Mouse (Mus musculus) adrenal gland, postnatal 36 days (tissue): ENCODE results near the gene Irf2bp1. TPM values are rescaled to one million over a fixed set of nuclear protein-coding genes. Genes with fewer than 3 reads are reported as not detected.

Experiments
- DNase-seq, 2 experiments: peaks; one replicate each; pipeline ENCODE4 v3.0.0; 2021; ENCODE audit warnings: mixed read lengths in 1 of 2
- long read RNA-seq, 2 experiments: library from polyadenylated mRNA; stranded (forward); transcript quantifications; one replicate each; pipeline ENCODE4 v2.0.0; 2021; ENCODE audit warnings: borderline sequencing depth in 2 of 2
- total RNA-seq, 2 experiments: library from RNA; stranded (reverse); gene quantifications; 2 replicates each; pipeline ENCODE4 v1.2.3; 2021

The Irf2bp1 gene
- total RNA-seq = 10 to 100 TPM; 47.0 to 47.5 TPM
- long read RNA-seq, experiment 1, transcript Irf2bp1-201 (1 exons, 2,734 nt) = major isoform, 130 of 132 reads
- long read RNA-seq, experiment 1, partial matches to known transcripts = 0 of 132 reads
- long read RNA-seq, experiment 1, other reads (novel, unspliced or antisense) = 2 of 132 reads
- long read RNA-seq, experiment 2, transcript Irf2bp1-201 (1 exons, 2,734 nt) = major isoform, 54 of 54 reads
- long read RNA-seq, experiment 2, partial matches to known transcripts = 0 of 54 reads
- long read RNA-seq, experiment 2, other reads (novel, unspliced or antisense) = 0 of 54 reads

GRCm38 (mm10) chr7:19003902-19004630 lies at the start of gene Irf2bp1:
TSS of gene Irf2bp1 (plus strand) at chr7:19004044.
- peak; percentile 94 for DNase-seq

GRCm38 (mm10) chr7:18957569-18958383 lies 46.1 kb upstream of the Irf2bp1 start:
- DNase-seq = peak; percentile 80 to 86

GRCm38 (mm10) chr7:18958384-18958766 lies 45.5 kb upstream of the Irf2bp1 start:
- DNase-seq = no peak

- DNase-seq = peak; percentile 33 to 43
Measured at GRCm38 (mm10) chr7:18959446-18959845, 44.4 kb upstream of the Irf2bp1 start.

GRCm38 (mm10) chr7:18962171-18962792 lies 41.6 kb upstream of the Irf2bp1 start:
- no peak for DNase-seq

GRCm38 (mm10) chr7:18962795-18963194 lies 41.0 kb upstream of the Irf2bp1 start:
- no peak for DNase-seq

GRCm38 (mm10) chr7:18963294-18963843 lies 40.5 kb upstream of the Irf2bp1 start:
- no peak for DNase-seq

GRCm38 (mm10) chr7:18965312-18965711 lies 38.5 kb upstream of the Irf2bp1 start:
- no peak for DNase-seq

- peak in 1 of 2 experiments; percentile 15 for DNase-seq
Measured at GRCm38 (mm10) chr7:18967603-18968002, 36.2 kb upstream of the Irf2bp1 start.

- no peak for DNase-seq
Measured at GRCm38 (mm10) chr7:18970956-18971355, 32.9 kb upstream of the Irf2bp1 start.

- DNase-seq = no peak
Measured at GRCm38 (mm10) chr7:18978381-18978780, 25.5 kb upstream of the Irf2bp1 start.

- DNase-seq = peak; percentile 46 to 53
Measured at GRCm38 (mm10) chr7:18986503-18986902, 17.3 kb upstream of the Irf2bp1 start.

GRCm38 (mm10) chr7:18987100-18987499 lies 16.7 kb upstream of the Irf2bp1 start, which contains the start of gene Nanos2:
TSS of gene Nanos2 (plus strand) at chr7:18987400.
- DNase-seq = no peak

GRCm38 (mm10) chr7:18987747-18988146 lies 16.1 kb upstream of the Irf2bp1 start:
- no peak for DNase-seq

GRCm38 (mm10) chr7:18988780-18989179 lies 15.1 kb upstream of the Irf2bp1 start:
- no peak for DNase-seq

- DNase-seq = no peak
Measured at GRCm38 (mm10) chr7:18989995-18990394, 13.8 kb upstream of the Irf2bp1 start.

GRCm38 (mm10) chr7:18990601-18991295 lies 13.1 kb upstream of the Irf2bp1 start, which contains the start of gene Mypop:
TSS of gene Mypop (plus strand) at chr7:18991245.
- peak; percentile 100 for DNase-seq

GRCm38 (mm10) chr7:18991660-18992293 lies 12.1 kb upstream of the Irf2bp1 start:
- DNase-seq = peak in 1 of 2 experiments; percentile 31

- peak in 1 of 2 experiments; percentile 59 for DNase-seq
Measured at GRCm38 (mm10) chr7:18992294-18992675, 11.6 kb upstream of the Irf2bp1 start.

- no peak for DNase-seq
Measured at GRCm38 (mm10) chr7:18993036-18993435, 10.8 kb upstream of the Irf2bp1 start.
